Comparison of ENCODE assay signal across 8 mouse cellular contexts in the genomic region with DNA sequence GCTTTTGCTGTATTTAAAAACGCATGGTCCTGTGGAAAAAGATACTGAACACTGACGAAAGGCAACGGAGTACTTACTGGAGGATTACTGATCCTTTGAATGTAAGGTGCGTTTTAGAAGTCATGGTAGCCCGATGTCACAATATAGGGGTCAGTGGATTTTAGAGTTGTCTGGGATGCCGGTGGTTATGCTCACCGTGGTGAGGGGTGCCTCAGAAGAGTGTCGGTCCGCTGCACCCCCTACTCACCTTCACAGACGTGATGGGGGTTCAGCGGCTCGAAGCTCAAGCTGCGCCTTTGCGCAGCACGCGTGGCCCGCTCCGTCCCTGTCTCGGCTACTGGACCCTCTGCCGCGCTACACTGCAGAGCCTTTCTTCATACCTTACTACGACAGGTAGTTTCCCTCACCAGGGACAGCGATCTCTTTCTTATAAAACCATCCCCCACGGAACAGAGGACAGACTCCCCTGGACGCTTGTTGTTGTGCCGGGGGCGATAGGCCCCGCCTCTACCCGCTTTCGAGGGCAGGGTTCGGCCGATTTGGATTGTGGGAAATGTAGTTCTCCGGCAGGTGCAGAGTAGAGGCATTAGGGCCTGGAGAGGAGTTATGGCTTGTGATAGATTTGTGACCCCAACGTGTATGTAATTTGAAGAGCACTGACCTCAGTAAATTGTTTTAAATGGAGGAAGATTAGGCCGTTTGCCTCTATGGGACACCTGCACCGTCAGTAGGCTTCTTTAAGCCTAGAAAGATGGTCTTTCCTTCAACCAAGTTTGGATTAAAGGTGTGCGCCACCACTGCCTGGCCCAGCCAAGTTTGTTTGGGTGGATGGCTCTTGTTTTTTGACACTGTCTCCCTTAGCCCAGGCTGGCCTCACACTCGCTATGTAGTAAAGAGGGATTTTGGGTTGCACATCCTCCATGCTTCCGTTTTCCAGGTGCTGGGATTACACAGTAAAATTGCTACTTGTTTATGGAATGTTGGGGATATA. TPM values are rescaled to one million over a fixed set of nuclear protein-coding genes. Genes with fewer than 3 reads are reported as not detected.
DNase-seq lines count a peak whose midpoint lies in the region; ATAC-seq lines count a peak whose summit lies in the region.

A gene (minus strand): TSS at position 516 of the 991 bp plus-strand sequence.

- no peak within 1 kb of the TSS for H3K27ac ChIP-seq in forebrain, embryonic 14.5 days (ENCODE audit: low read depth, low read length)
- H3K27ac ChIP-seq in neural tube, embryonic 15.5 days (replicated peaks): peak within 1 kb of the TSS; percentile 33; the same call in 1 of the 2 replicates

- H3K4me3 ChIP-seq in forebrain, embryonic 14.5 days (ENCODE audit: low read depth, low read length): peak within 1 kb of the TSS; percentile 62
- peak within 1 kb of the TSS; percentile 67 for H3K4me3 ChIP-seq in neural tube, embryonic 15.5 days (replicated peaks)

- 0 out of 2 replicates have a peak, but pooled peaks cover 4% of the 10 kb centered on the region for H3K4me1 ChIP-seq in forebrain, embryonic 14.5 days (ENCODE audit: control insufficient read depth, insufficient read depth, low read length)
- H3K4me1 ChIP-seq in neural tube, embryonic 15.5 days: peaks cover 6% of the 10 kb centered on the region

- H3K27me3 ChIP-seq in forebrain, embryonic 14.5 days (replicated peaks; ENCODE audit: control insufficient read depth, insufficient read depth, low read length): no peaks in the 10 kb centered on the region
- no peaks in the 10 kb centered on the region for H3K27me3 ChIP-seq in neural tube, embryonic 15.5 days (replicated peaks)

- H3K36me3 ChIP-seq in forebrain, embryonic 14.5 days (ENCODE audit: control insufficient read depth, insufficient read depth, low read length): peaks cover 38% of the 10 kb centered on the region
- peaks cover 40% of the 10 kb centered on the region for H3K36me3 ChIP-seq in neural tube, embryonic 15.5 days

- 9% methylated on average over 39 of the region's 39 CpGs for WGBS in forebrain, embryonic 14.5 days
- 10% methylated on average over 39 of the region's 39 CpGs for WGBS in neural tube, embryonic 15.5 days

- peak; percentile 73 for DNase-seq in ES-CJ7 (ENCODE audit: low read depth, low spot score)
- peak; percentile 84 for DNase-seq in cerebellum, adult 11 months
- DNase-seq in forebrain, embryonic 14.5 days (ENCODE audit: low spot score): peak; percentile 91
- DNase-seq in heart, postnatal 14 days: peak; percentile 74 to 83
- peak; percentile 82 to 88 for DNase-seq in layer of hippocampus, adult 18-20 months (ENCODE audit: low spot score in 2 of 2)
- peak; percentile 84 to 86 for DNase-seq in lung, adult 18-20 months
- peak; percentile 82 for DNase-seq in testis, postnatal 10 days (ENCODE audit: low spot score)

- peak within 1 kb of the TSS; percentile 74 for H3K9ac ChIP-seq in forebrain, embryonic 14.5 days (ENCODE audit: low read length)
- peak within 1 kb of the TSS; percentile 66 for H3K9ac ChIP-seq in neural tube, embryonic 15.5 days (replicated peaks)

- no peaks in the 10 kb centered on the region for H3K9me3 ChIP-seq in forebrain, embryonic 14.5 days (replicated peaks; ENCODE audit: control insufficient read depth, low read length)
- no peaks in the 10 kb centered on the region for H3K9me3 ChIP-seq in neural tube, embryonic 15.5 days (replicated peaks)

- H3K4me2 ChIP-seq in forebrain, embryonic 14.5 days (ENCODE audit: low read length): peak within 1 kb of the TSS; percentile 59
- H3K4me2 ChIP-seq in neural tube, embryonic 15.5 days: peak within 1 kb of the TSS; percentile 77

- intact Hi-C loops in heart, postnatal 14 days (cut with DNase I): no loop called here

- peak; percentile 97 for ATAC-seq in forebrain, embryonic 14.5 days
- ATAC-seq in neural tube, embryonic 15.5 days (ENCODE audit: low FRiP score): peak; percentile 92

RNA-seq across cellular contexts. Expression of the gene that starts here (rescaled TPM):
- polyA plus RNA-seq in forebrain, embryonic 14.5 days (2014; fragmentation: Nextera tagmentation; extraction: Ambion mirVana): 7.2 and 8.4 TPM in 2 replicates
- total RNA-seq in heart, postnatal 14 days (2021): 10 to 100 TPM; 16.0 to 16.7 TPM
- 10 to 100 TPM in 1 of 2 experiments, 1 to 10 TPM in 1; 9.7 to 11.3 TPM for total RNA-seq in layer of hippocampus, adult 18-20 months (2021)
- polyA plus RNA-seq in neural tube, embryonic 15.5 days (2015; fragmentation: Nextera tagmentation; extraction: Ambion mirVana): 5.1 and 5.9 TPM in 2 replicates
